Mouse (Mus musculus) small intestine, adult 2 months (tissue): ENCODE results near the gene Vwa5b1.

Experiments
- CTCF ChIP-seq: fragments of 200-500 bp; IDR thresholded peaks from 2 replicates; pipeline ENCODE4 v1.5.1; 2012; ENCODE audit warnings: low read depth, mild to moderate bottlenecking, control low read depth, inconsistent platforms, low read length, moderate library complexity, mixed read lengths; ENCODE audit not compliant: insufficient replicate concordance, insufficient read length; ENCODE audit errors: extremely low read depth
- POLR2A ChIP-seq: fragments of 200-500 bp; IDR thresholded peaks from 2 replicates; pipeline ENCODE4 v1.6.1; 2012; ENCODE audit warnings: low read depth, mild to moderate bottlenecking, control low read depth, inconsistent platforms, low read length, moderate library complexity

DNA sequence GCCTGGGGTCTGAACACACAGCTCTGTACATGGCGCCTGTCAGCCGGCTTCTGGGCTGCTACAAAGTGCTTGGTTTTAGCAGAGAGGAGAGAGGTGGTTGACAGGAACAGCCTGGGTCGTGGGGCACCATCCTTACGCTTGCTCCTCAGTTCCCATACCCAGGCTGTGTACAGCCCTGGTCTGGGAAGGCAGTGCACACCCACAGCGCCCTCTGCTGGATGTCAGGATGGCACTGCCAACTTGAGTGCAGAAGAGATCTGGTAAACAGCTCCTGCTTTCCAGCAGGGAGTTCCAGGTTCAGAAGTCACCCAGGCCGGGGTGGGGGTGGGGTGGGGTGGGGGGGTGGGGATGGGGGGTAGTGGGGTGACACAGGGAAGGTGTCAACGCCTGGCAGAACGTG, 73.7 kb downstream of the Vwa5b1 start:
- TF ChIP-seq POLR2A (no peak), CTCF (peak; percentile 92)
